Mouse (Mus musculus): ENCODE data around the gene Cradd.

Cradd gene

GRCm38 (mm10) chr10:95207423-95207822, 116.5 kb downstream of the Cradd start:
- Histone ChIP-seq H3K27me3 (ENCODE audit: insufficient read depth, low read length) (no peaks in the 10 kb centered on the region), H3K4me1 (replicated peaks; ENCODE audit: low read depth, low read length) (peaks cover 38% of the 10 kb centered on the region), H3K36me3 (ENCODE audit: insufficient read depth, low read length) (peaks cover 5% of the 10 kb centered on the region), H3K4me3 (replicated peaks; ENCODE audit: low read length) (no peak overlapping the region), H3K9me3 (ENCODE audit: low read length) (no peaks in the 10 kb centered on the region)
- no peak for TF ChIP-seq CTCF (conservative IDR thresholded peaks at IDR 0.05; ENCODE audit: low read length)
- TF ChIP-seq POU5F1 (IDR thresholded peaks at IDR 0.05; ENCODE audit: borderline replicate concordance, low read length) = no peak
- no peak for TF ChIP-seq NANOG (IDR thresholded peaks at IDR 0.05; ENCODE audit: borderline replicate concordance, low read length)

- Histone ChIP-seq H3K36me3 (ENCODE audit: insufficient read depth, low read length) (peaks cover 3% of the 10 kb centered on the region; the same call in 1 of the 2 replicates), H3K4me3 (replicated peaks; ENCODE audit: low read length) (no peak overlapping the region), H3K4me1 (replicated peaks; ENCODE audit: low read depth, low read length) (peaks cover 50% of the 10 kb centered on the region), H3K9me3 (ENCODE audit: low read length) (no peaks in the 10 kb centered on the region), H3K27me3 (ENCODE audit: insufficient read depth, low read length) (no peaks in the 10 kb centered on the region)
- TF ChIP-seq CTCF (conservative IDR thresholded peaks at IDR 0.05; ENCODE audit: low read length) (no peak), NANOG (IDR thresholded peaks at IDR 0.05; ENCODE audit: borderline replicate concordance, low read length) (no peak)
These were observed 122.4 kb downstream of the Cradd start for GRCm38 (mm10) chr10:95201514-95201913.

- Histone ChIP-seq H3K27me3 (ENCODE audit: insufficient read depth, low read length) (no peaks in the 10 kb centered on the region), H3K9me3 (ENCODE audit: low read length) (no peaks in the 10 kb centered on the region), H3K4me3 (replicated peaks; ENCODE audit: low read length) (no peak overlapping the region), H3K4me1 (replicated peaks; ENCODE audit: low read depth, low read length) (peaks cover 50% of the 10 kb centered on the region), H3K36me3 (ENCODE audit: insufficient read depth, low read length) (peaks cover 3% of the 10 kb centered on the region; the same call in 1 of the 2 replicates)
- TF ChIP-seq POU5F1 (IDR thresholded peaks at IDR 0.05; ENCODE audit: borderline replicate concordance, low read length) (no peak), NANOG (IDR thresholded peaks at IDR 0.05; ENCODE audit: borderline replicate concordance, low read length) (no peak), CTCF (conservative IDR thresholded peaks at IDR 0.05; ENCODE audit: low read length) (no peak)
These were observed 123.6 kb downstream of the Cradd start for GRCm38 (mm10) chr10:95200323-95200722.

GRCm38 (mm10) chr10:95199541-95200269, 124.2 kb downstream of the Cradd start:
- TF ChIP-seq CTCF (conservative IDR thresholded peaks at IDR 0.05; ENCODE audit: low read length) = no peak
- no peak for TF ChIP-seq NANOG (IDR thresholded peaks at IDR 0.05; ENCODE audit: borderline replicate concordance, low read length)
- TF ChIP-seq POU5F1 (IDR thresholded peaks at IDR 0.05; ENCODE audit: borderline replicate concordance, low read length) = no peak
- H3K4me3 ChIP-seq (replicated peaks; ENCODE audit: low read length) = no peak overlapping the region
- H3K4me1 ChIP-seq (replicated peaks; ENCODE audit: low read depth, low read length) = peaks cover 50% of the 10 kb centered on the region
- no peaks in the 10 kb centered on the region for H3K27me3 ChIP-seq (ENCODE audit: insufficient read depth, low read length)
- peaks cover 3% of the 10 kb centered on the region; the same call in 1 of the 2 replicates for H3K36me3 ChIP-seq (ENCODE audit: insufficient read depth, low read length)
- no peaks in the 10 kb centered on the region for H3K9me3 ChIP-seq (ENCODE audit: low read length)

DNA sequence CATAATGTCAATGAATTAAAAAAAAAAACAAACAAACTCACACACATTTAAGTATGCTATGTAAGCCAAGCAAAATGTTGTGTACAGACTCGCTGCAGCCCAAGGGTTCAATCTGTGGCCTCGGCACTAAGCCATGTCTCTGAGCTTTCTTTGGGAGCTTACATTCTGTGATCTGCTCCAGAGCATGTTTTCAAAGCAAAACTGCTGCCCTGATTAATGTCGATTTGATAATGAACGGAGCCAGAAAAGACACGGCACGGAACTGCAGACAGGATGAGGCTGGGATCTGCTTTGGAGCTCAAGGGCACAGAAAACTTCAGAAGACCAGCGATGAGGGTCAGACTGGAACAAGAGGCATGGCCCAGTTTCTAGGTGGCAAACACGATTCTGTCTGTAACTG, 126.6 kb downstream of the Cradd start:
- peaks cover 36% of the 10 kb centered on the region for H3K4me1 ChIP-seq (replicated peaks; ENCODE audit: low read depth, low read length)
- H3K4me3 ChIP-seq (replicated peaks; ENCODE audit: low read length) = no peak overlapping the region
- TF ChIP-seq POU5F1 (IDR thresholded peaks at IDR 0.05; ENCODE audit: borderline replicate concordance, low read length) (no peak), CTCF (conservative IDR thresholded peaks at IDR 0.05; ENCODE audit: low read length) (no peak), NANOG (IDR thresholded peaks at IDR 0.05; ENCODE audit: borderline replicate concordance, low read length) (no peak)
- no peaks in the 10 kb centered on the region for H3K9me3 ChIP-seq (ENCODE audit: low read length)
- peaks cover 3% of the 10 kb centered on the region; the same call in 1 of the 2 replicates for H3K36me3 ChIP-seq (ENCODE audit: insufficient read depth, low read length)
- H3K27me3 ChIP-seq (ENCODE audit: insufficient read depth, low read length) = no peaks in the 10 kb centered on the region

DNA sequence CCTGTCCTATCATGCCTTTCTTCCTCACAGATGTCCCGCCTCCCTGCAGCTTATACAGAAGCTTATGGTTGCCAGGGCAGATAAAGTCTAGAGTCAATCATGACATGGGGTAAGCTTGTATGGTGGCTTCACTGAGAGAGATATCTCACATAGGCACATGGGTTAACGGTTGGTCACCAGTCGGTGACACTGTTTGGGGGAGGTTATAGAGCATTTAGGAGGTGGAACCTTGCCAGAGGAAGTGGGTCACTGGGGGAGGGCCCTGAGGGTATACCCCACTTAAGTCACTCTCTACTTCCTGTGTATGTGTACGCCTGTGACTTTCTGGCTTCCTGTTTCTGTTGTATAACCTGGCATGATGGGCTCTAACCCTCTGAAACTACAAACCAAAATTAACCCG, 128.2 kb downstream of the Cradd start:
- TF ChIP-seq POU5F1 (IDR thresholded peaks at IDR 0.05; ENCODE audit: borderline replicate concordance, low read length) = no peak
- TF ChIP-seq NANOG (IDR thresholded peaks at IDR 0.05; ENCODE audit: borderline replicate concordance, low read length) = no peak
- TF ChIP-seq CTCF (conservative IDR thresholded peaks at IDR 0.05; ENCODE audit: low read length) = no peak
- peaks cover 3% of the 10 kb centered on the region; the same call in 1 of the 2 replicates for H3K36me3 ChIP-seq (ENCODE audit: insufficient read depth, low read length)
- H3K4me3 ChIP-seq (replicated peaks; ENCODE audit: low read length) = no peak overlapping the region
- H3K4me1 ChIP-seq (replicated peaks; ENCODE audit: low read depth, low read length) = peaks cover 33% of the 10 kb centered on the region
- no peaks in the 10 kb centered on the region for H3K27me3 ChIP-seq (ENCODE audit: insufficient read depth, low read length)
- no peaks in the 10 kb centered on the region for H3K9me3 ChIP-seq (ENCODE audit: low read length)

DNA sequence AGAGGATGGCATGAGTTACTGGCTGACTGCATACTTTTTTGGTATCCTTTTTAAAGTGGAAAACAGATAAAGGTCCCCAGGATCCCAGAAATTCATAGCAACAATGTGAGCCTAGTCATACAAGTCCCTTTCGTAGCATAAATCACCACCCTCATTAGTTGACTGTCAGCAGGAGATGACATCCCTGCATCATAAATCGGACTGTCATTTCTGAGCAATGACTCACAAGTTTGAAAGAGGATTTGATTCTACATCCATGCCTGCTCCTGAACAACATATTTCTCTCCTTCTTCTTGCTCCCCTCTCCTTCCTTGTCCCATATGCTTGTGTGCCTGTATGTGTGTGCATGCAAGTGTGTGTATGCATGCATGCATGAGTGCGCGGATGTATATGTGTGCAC, 129.2 kb downstream of the Cradd start:
- Histone ChIP-seq H3K27me3 (ENCODE audit: insufficient read depth, low read length) (no peaks in the 10 kb centered on the region), H3K9me3 (ENCODE audit: low read length) (no peaks in the 10 kb centered on the region), H3K36me3 (ENCODE audit: insufficient read depth, low read length) (peaks cover under 1% of the 10 kb centered on the region; the same call in 1 of the 2 replicates), H3K4me1 (replicated peaks; ENCODE audit: low read depth, low read length) (peaks cover 28% of the 10 kb centered on the region), H3K4me3 (replicated peaks; ENCODE audit: low read length) (no peak overlapping the region)
- TF ChIP-seq CTCF (conservative IDR thresholded peaks at IDR 0.05; ENCODE audit: low read length) (no peak), POU5F1 (IDR thresholded peaks at IDR 0.05; ENCODE audit: borderline replicate concordance, low read length) (no peak), NANOG (IDR thresholded peaks at IDR 0.05; ENCODE audit: borderline replicate concordance, low read length) (no peak)

GRCm38 (mm10) chr10:95193875-95194281, 130.1 kb downstream of the Cradd start:
- no peak for TF ChIP-seq POU5F1 (IDR thresholded peaks at IDR 0.05; ENCODE audit: borderline replicate concordance, low read length)
- no peaks in the 10 kb centered on the region for H3K27me3 ChIP-seq (ENCODE audit: insufficient read depth, low read length)
- no peak overlapping the region for H3K4me3 ChIP-seq (replicated peaks; ENCODE audit: low read length)
- no peaks in the 10 kb centered on the region for H3K36me3 ChIP-seq (ENCODE audit: insufficient read depth, low read length)
- H3K9me3 ChIP-seq (ENCODE audit: low read length) = no peaks in the 10 kb centered on the region
- peaks cover 19% of the 10 kb centered on the region for H3K4me1 ChIP-seq (replicated peaks; ENCODE audit: low read depth, low read length)

DNA sequence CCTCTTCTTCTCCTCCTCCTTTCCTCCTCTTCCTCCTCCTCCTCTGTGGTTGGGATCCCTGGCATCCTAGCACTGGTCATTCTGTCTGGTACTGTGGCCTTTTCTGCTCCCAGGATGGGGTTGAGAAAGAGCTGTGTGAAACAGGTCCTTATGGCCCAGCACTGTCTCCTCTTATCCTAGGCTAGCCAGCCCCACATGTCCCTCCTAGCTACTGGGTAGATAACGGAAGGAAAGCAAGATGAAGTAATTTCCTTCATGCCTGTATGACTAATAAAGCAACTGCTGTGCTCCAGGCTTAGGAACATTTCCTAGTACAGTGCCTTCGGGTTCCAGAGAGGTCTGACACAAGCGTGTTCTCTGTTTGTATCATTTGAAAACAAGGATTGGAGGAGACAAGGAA, 132.1 kb downstream of the Cradd start:
- peaks cover 12% of the 10 kb centered on the region for H3K4me1 ChIP-seq (replicated peaks; ENCODE audit: low read depth, low read length)
- TF ChIP-seq CTCF (conservative IDR thresholded peaks at IDR 0.05; ENCODE audit: low read length) = no peak
- no peak for TF ChIP-seq POU5F1 (IDR thresholded peaks at IDR 0.05; ENCODE audit: borderline replicate concordance, low read length)
- TF ChIP-seq NANOG (IDR thresholded peaks at IDR 0.05; ENCODE audit: borderline replicate concordance, low read length) = no peak
- H3K36me3 ChIP-seq (ENCODE audit: insufficient read depth, low read length) = no peaks in the 10 kb centered on the region
- H3K27me3 ChIP-seq (ENCODE audit: insufficient read depth, low read length) = no peaks in the 10 kb centered on the region
- no peak overlapping the region for H3K4me3 ChIP-seq (replicated peaks; ENCODE audit: low read length)
- peaks cover under 1% of the 10 kb centered on the region; the same call in 1 of the 2 replicates for H3K9me3 ChIP-seq (ENCODE audit: low read length)

All from E14TG2a.4 (cell line).